Mouse (Mus musculus) CD4-positive, CD25-positive, alpha-beta regulatory T cell, adult 4 months (primary cell): Measurements from ENCODE around the gene Rps15a. TPM values are rescaled to one million over a fixed set of nuclear protein-coding genes. Genes with fewer than 3 reads are reported as not detected.
A peak's percentile ranks its signal among the peaks of the same experiment; 100 is the strongest.

Experiments used
- ATAC-seq: one replicate; pipeline ENCODE4 v1.8.0; 2017
- polyA plus RNA-seq, 2 experiments: library from polyadenylated mRNA; unstranded; fragments of 100-300 nt; shearing (Covaris generic); gene quantifications; one replicate each; pipeline ENCODE4 v1.2.1; 2017

Gene Rps15a
- polyA plus RNA-seq, 2 experiments from 2014 or later: 1,509 to 3,003 TPM

DNA sequence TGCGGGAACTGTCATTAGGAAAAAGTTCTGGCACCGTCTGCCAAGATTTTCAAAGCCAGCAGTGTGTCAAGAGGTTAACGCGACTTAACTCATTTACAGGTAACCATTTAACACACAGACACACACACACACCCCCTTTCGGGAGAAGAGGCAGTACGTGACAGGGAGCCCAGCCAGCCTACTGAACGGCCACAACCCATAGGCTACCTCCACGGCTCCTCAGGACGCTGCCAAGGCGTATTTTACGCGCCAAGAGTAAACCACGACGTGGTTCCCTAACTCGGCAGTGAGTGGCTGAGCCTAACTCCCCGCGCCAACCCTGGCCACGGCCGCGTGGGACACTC, 483 bp downstream of the Rps15a start:
- ATAC-seq: no peak

GRCm38 (mm10) chr7:118113541-118114297, 2.3 kb downstream of the Rps15a start:
- no peak for ATAC-seq

GRCm38 (mm10) chr7:118111128-118111527, 4.9 kb downstream of the Rps15a start:
- no peak for ATAC-seq

DNA sequence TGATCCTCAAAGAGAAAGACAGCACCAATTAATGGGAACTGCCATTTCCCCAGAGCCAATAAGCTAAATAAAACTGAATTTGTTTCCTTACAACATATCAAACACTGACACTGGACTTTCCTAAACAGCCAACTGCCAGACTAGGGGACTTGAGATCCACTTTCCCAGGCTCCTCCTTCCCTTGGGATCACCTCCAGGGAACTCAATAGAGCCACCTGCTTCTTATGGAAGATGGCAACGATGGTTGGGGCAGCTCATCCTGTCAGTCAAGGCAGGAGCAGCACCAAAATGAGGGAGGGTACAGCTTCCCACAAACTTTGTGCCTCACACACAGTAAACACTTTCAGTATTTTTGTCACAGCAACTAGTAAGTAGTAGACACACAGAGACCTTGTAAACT, 8.3 kb downstream of the Rps15a start:
- ATAC-seq: no peak

DNA sequence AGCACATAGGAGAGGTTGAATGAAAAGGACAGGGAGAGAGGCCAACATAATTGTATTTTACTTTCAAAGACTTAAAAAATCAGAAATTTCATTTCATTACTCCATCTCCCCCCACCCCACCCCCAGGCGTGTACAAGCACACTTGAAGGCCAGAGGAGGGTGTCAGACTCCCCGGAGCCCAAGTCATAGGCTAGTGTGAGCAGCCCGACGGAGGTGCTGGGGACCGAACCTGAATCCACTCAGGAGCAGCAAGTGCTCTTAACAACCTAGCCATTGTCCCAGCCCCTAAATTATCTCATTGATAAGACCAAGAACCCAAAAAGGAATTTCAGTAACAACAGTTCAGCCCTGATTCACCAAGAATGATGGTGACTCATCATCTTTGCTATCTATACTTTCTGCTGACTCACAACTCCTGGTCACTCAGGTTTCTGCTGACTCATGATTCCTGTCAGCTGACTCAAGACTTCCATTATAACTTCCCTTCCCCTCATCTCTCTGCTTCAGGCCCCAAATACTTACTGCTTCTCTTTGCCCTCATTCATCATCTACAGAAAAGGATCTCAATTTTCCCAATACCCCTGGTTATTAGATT, 11.4 kb downstream of the Rps15a start:
- peak; percentile 14 for ATAC-seq

DNA sequence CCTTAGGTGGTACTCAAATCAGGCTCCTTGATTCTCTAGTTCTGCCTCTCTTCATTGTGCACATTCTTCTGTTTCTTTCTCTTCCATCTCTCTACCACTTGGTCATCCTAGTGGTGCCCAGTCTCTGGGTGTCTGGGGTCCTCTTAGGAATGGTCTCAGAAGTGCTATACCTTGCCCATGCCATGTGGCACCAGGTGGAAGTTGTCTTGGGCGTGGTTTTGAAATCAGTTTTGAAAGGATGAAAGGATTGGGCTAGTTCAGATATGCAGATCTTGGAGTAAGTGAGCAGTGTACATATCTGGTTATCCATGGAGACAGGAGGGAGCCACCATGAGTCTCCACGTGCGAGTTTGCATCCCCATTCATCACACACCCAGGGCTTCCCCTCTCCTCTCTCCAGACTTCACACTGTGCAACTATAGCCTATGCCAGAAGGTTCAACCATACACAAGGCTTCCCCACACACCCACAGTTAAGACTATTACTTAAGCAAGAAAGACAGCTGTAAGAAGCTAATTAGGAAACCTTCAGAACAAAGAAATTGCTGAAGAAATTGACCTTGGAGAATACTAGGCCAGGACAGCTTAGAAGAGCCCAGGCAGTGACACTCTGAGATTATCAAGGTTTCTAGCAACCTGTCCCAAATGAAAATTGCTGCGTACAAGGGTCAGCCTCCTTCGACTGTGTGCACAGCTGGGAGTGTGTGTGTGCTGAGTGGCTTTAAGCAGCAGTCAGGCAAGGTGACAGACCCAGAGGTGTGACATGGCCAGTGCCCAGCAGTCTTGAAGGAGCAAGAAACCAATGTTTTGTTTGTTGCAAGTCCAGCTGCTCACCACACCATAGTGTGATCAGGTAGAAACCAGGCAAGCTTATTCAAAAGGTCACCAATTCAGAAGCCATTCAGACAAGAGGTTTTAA, 12.3 kb downstream of the Rps15a start:
- no peak for ATAC-seq

DNA sequence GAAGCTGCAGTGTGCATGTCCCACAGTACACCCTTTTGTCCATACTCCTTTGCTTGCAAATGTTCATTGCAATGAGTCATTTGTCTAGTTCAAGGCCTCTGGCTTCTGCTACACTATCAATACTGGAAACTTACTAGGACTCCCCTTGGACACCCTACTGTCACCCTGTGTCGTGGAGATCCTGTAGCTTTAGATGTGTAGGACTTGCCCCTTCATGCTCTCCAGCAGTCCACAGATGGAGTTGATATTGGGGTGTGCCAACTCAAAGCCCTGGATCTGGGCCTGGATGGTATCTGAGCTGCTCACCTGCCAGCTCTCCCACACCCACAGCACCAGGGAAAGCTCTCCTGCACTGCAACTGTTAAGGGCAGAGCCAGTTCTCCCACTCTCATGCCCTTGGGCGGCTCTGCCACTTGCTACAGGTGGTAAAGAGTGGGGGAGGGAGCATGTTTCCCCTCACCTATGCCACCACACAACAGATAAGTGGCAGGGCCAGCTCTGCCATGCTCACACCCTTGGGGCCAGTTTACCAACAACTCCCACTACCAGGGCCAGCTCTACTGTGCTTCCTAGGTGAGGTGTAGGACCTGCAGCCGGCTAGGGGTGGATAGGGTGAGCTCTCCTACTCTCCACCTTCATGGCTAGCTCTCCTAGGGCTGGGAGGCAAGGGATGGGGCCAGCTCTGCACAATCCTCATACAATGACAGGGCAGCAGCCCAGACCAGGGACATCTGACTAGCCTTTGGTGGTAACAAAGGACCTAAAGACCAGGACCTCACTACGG, 13.1 kb downstream of the Rps15a start:
- ATAC-seq: no peak

GRCm38 (mm10) chr7:118102231-118102630, 13.8 kb downstream of the Rps15a start:
- ATAC-seq: peak; percentile 76

- no peak for ATAC-seq
These were observed 18.4 kb downstream of the Rps15a start for GRCm38 (mm10) chr7:118097615-118098014.

DNA sequence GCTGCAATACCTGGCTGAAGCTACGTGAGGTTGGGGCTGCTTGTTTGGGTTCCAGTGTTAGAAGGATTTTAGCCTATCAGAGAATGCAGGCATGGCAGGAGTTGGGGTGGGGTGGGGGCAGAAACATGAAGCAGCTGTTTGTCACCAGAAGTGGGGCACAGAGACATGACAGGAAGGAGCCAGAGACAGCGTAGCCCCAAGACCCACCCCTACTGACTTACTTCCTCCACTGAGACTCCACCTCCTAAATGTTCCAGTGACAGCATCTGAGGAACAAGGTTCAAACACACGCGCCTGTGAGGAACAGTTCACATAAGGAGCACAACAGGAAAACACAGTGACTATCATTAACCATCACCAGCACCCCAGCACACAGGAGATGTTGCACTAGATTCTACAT, 36.0 kb downstream of the Rps15a start:
- peak; percentile 70 for ATAC-seq

DNA sequence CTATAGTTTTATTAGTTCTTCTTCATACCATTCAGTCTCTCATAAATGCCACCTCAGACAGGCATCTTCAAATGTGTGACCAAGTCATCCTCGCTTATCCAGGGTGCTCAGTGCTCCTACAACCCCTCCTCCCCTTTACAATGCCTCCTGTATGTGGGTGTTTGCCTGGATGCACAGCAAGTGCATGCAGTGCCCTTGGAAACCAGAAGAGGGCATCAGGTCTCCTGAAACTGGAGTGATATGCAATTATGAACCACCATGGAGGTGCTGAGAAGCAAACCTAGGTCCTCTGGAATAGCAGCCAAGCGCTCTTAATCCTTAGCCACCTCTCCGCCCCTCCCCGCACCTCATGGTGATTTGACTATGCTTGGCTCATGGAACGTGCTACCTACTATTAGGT, 36.9 kb downstream of the Rps15a start:
- ATAC-seq: no peak

GRCm38 (mm10) chr7:118067261-118067660, 48.7 kb downstream of the Rps15a start:
- no peak for ATAC-seq

- no peak for ATAC-seq
These were observed 59.7 kb downstream of the Rps15a start for GRCm38 (mm10) chr7:118056300-118056699.

Other genes with a start within 250 kb of the Rps15a start
- gene Arl6ip1, start 13.5 kb upstream of the Rps15a start, polyA plus RNA-seq: 100 to 1,000 TPM; 637 to 665 TPM
- 10 to 100 TPM; 30.2 to 44.0 TPM for gene Smg1, start 127.5 kb upstream of the Rps15a start, polyA plus RNA-seq